Mouse (Mus musculus): ENCODE results near the gene Defb30.

The Defb30 gene

GRCm38 (mm10) chr14:62984410-62984809 is 65.3 kb downstream of the Defb30 start, which contains the start of gene Defb48:
Gene Defb48 (minus strand): TSS chr14:62984510.
- ChIA-PET POLR2A (interaction anchor here in 1 of 4 experiments (0.6 kb wide), 1 partner anchor 389 kb away, joined by 3 read pairs; no protein-coding TSS in a partner anchor), CTCF (no interaction called here)
